Mouse (Mus musculus): ENCODE measurements around the gene Tesk1. TPM values are rescaled to one million over a fixed set of nuclear protein-coding genes. Genes with fewer than 3 reads are reported as not detected.

Tesk1 gene
- polyA plus RNA-seq, 1 experiment from 2014 or later = 8.6 TPM

DNA sequence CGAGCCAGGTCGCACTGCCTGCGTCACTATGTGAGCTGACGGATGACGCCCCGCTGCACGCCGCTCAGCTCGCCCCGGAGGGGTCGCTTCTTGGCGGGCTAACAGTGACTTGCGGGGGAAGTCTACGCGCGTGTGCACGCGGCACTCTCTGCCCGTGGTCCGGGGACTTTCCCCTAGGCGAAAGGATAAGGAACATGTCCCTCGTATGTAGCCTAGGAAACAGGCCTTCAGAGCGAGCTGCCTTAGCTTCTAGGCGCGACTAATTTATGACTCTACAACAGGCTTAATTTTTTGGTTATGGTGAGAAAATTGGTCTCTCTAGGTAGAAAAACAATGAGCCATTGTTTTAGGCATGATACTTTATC, 51.1 kb downstream of the Tesk1 start, which contains the start of gene Ccdc107:
Gene Ccdc107, plus strand, starts transcription at position 80 of the 365 bp plus-strand sequence.
- peak within 1 kb of the TSS; percentile 87 for H3K9ac ChIP-seq (replicated peaks; ENCODE audit: low read depth, low read length)
- under 1% methylated on average over 25 of the region's 25 CpGs for WGBS
- H3K4me2 ChIP-seq (ENCODE audit: low read length) = peak within 1 kb of the TSS; percentile 68

DNA sequence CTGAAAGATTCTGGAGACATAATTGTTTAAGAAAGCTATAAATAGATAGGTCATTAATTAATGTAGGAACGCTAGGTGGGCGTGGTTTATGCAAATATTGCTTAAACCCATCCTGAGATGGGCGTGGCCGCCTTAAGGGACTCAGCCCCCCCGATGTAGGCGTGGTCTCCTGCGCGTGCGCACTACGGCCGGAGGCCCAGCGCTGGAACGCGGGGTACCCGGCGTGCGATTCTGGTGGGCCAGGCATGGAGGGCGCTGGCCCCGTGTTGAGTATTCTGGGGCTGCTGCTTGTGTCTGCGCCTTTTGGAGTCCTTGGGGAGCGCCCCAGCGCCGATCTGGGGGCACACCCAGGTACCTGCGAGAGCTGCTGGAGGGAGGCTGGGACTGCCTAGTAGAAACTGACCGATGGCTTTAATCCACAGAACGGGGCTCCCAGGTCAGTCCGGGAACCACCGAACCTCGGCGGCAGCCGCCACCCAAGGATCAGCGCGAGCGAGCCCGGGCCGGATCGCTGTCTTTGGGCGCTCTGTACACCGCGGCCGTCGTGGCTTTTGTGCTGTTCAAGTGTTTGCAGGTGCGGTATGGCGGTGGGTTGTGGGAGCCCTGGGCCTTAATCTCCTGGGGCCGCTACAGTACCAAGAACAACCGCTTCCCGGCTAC, 51.6 kb downstream of the Tesk1 start:
- H3K9ac ChIP-seq (replicated peaks; ENCODE audit: low read depth, low read length) = peak overlapping the region; percentile 87
- H3K4me3 ChIP-seq (replicated peaks; ENCODE audit: low read length) = peak overlapping the region; percentile 77
- WGBS = under 1% methylated on average over 47 of the region's 47 CpGs
- H3K9me3 ChIP-seq (ENCODE audit: control insufficient read depth, low read length) = no peaks in the 10 kb centered on the region
- H3K27ac ChIP-seq (ENCODE audit: low read length) = peak overlapping the region; percentile 92
- H3K4me1 ChIP-seq (replicated peaks; ENCODE audit: control insufficient read depth, insufficient read depth, low read length) = peaks cover 12% of the 10 kb centered on the region
- no peaks in the 10 kb centered on the region for H3K36me3 ChIP-seq (ENCODE audit: control insufficient read depth, insufficient read depth)
- H3K27me3 ChIP-seq (replicated peaks; ENCODE audit: control insufficient read depth, insufficient read depth, low read length) = no peaks in the 10 kb centered on the region
- ATAC-seq = peak; percentile 89
- peak overlapping the region; percentile 68 for H3K4me2 ChIP-seq (ENCODE audit: low read length)

More for the DNA sequence above, 51.1 kb downstream of the Tesk1 start, which contains the start of gene Ccdc107:
- peak; percentile 98 for ATAC-seq
- Histone ChIP-seq H3K27me3 (replicated peaks; ENCODE audit: control insufficient read depth, insufficient read depth, low read length) (no peaks in the 10 kb centered on the region), H3K36me3 (ENCODE audit: control insufficient read depth, insufficient read depth) (no peaks in the 10 kb centered on the region), H3K9me3 (ENCODE audit: control insufficient read depth, low read length) (no peaks in the 10 kb centered on the region), H3K4me3 (replicated peaks; ENCODE audit: low read length) (peak within 1 kb of the TSS; percentile 77), H3K4me1 (replicated peaks; ENCODE audit: control insufficient read depth, insufficient read depth, low read length) (peaks cover 10% of the 10 kb centered on the region), H3K27ac (ENCODE audit: low read length) (peak within 1 kb of the TSS; percentile 92)

DNA sequence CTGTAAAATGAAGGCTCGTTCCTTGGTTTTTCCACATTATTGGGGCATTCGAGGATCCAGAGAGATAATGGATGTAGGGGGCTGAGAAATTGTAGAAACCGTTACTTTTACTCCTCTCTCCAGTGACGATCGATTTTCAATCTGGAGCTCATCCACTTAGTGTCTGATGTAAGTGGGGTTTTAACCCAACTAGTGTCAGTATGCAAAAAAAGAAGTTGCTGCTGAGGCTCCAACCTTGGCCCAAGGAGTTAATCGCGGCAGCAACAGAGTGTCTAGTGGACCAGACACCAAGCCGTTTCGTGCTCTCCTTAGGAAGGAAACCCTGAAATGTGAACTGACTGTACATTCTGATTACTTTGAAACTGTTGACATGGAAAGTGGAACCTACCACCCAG, 52.1 kb downstream of the Tesk1 start:
- Histone ChIP-seq H3K9me3 (ENCODE audit: control insufficient read depth, low read length) (no peaks in the 10 kb centered on the region), H3K9ac (replicated peaks; ENCODE audit: low read depth, low read length) (peak overlapping the region; percentile 87), H3K4me1 (replicated peaks; ENCODE audit: control insufficient read depth, insufficient read depth, low read length) (peaks cover 18% of the 10 kb centered on the region), H3K4me3 (replicated peaks; ENCODE audit: low read length) (peak overlapping the region; percentile 77), H3K36me3 (ENCODE audit: control insufficient read depth, insufficient read depth) (no peaks in the 10 kb centered on the region), H3K4me2 (ENCODE audit: low read length) (peak overlapping the region; percentile 68), H3K27ac (ENCODE audit: low read length) (peak overlapping the region; percentile 92), H3K27me3 (replicated peaks; ENCODE audit: control insufficient read depth, insufficient read depth, low read length) (no peaks in the 10 kb centered on the region)
- ATAC-seq = no peak
- under 1% methylated on average over 9 of the region's 9 CpGs for WGBS

DNA sequence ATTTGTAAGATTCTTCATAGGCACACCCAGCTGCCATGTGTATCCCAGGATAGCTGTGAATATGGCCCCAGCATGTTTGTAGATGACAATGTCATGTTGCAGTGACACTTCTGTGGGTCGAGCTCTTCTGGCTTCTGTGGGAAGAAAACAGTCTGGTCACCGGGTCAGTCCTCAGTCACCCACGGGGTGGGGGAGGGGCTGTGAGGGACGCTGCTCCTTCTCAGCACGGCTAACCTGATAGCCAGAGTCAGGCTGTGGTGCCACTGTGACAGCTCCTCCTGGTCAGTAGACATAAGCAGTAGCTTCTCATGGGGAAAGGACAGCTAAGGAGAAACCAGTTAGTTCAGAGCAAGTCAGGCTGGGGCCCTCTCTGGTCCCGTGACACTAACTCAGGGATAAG, 54.8 kb downstream of the Tesk1 start:
- Histone ChIP-seq H3K4me2 (ENCODE audit: low read length) (no peak overlapping the region), H3K27ac (ENCODE audit: low read length) (no peak overlapping the region), H3K4me3 (replicated peaks; ENCODE audit: low read length) (no peak overlapping the region), H3K9me3 (ENCODE audit: control insufficient read depth, low read length) (no peaks in the 10 kb centered on the region), H3K4me1 (replicated peaks; ENCODE audit: control insufficient read depth, insufficient read depth, low read length) (peaks cover 22% of the 10 kb centered on the region), H3K9ac (replicated peaks; ENCODE audit: low read depth, low read length) (no peak overlapping the region), H3K27me3 (replicated peaks; ENCODE audit: control insufficient read depth, insufficient read depth, low read length) (no peaks in the 10 kb centered on the region), H3K36me3 (ENCODE audit: control insufficient read depth, insufficient read depth) (no peaks in the 10 kb centered on the region)
- WGBS = 56% methylated on average over 6 of the region's 6 CpGs
- no peak for ATAC-seq

DNA sequence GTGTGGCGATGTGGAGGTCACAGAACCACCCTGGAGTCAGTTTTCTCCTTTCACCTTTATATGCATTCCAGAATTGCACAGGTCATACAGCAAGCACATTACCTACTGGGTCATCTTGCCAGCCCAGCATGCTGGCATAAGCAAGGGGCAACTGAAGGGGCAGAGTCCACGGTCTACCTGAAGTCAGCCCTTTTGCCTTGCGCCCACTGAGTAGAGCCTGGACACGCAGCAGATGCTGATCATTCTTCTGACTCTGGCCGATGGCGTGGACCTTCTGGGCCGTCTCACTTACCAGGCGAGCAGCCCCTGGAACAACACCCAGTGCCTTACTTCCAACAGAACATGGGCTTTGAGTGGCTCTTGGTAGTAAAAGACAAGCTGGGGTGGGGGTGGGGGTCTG, 55.7 kb downstream of the Tesk1 start:
- H3K36me3 ChIP-seq (ENCODE audit: control insufficient read depth, insufficient read depth) = no peaks in the 10 kb centered on the region
- no peak overlapping the region for H3K4me2 ChIP-seq (ENCODE audit: low read length)
- H3K4me1 ChIP-seq (replicated peaks; ENCODE audit: control insufficient read depth, insufficient read depth, low read length) = peaks cover 22% of the 10 kb centered on the region
- ATAC-seq = no peak
- H3K9me3 ChIP-seq (ENCODE audit: control insufficient read depth, low read length) = no peaks in the 10 kb centered on the region
- WGBS = 95% methylated on average over 8 of the region's 8 CpGs
- no peaks in the 10 kb centered on the region for H3K27me3 ChIP-seq (replicated peaks; ENCODE audit: control insufficient read depth, insufficient read depth, low read length)
- no peak overlapping the region for H3K4me3 ChIP-seq (replicated peaks; ENCODE audit: low read length)
- H3K27ac ChIP-seq (ENCODE audit: low read length) = no peak overlapping the region
- H3K9ac ChIP-seq (replicated peaks; ENCODE audit: low read depth, low read length) = no peak overlapping the region

Other genes with a start within 250 kb of the Tesk1 start
- gene Atp8b5, start 174.8 kb upstream of the Tesk1 start, polyA plus RNA-seq (2015; fragmentation: Nextera tagmentation; extraction: Ambion mirVana) = 0.39 and 0.63 TPM in 2 replicates
- 64.6 and 74.8 TPM in 2 replicates for gene Rusc2, start 60.0 kb upstream of the Tesk1 start, polyA plus RNA-seq (2015; fragmentation: Nextera tagmentation; extraction: Ambion mirVana)
- 0.47 and 0.68 TPM in 2 replicates for gene Fam166b, start 12.8 kb upstream of the Tesk1 start, polyA plus RNA-seq (2015; fragmentation: Nextera tagmentation; extraction: Ambion mirVana)
- gene Cd72, start 12.7 kb downstream of the Tesk1 start, polyA plus RNA-seq (2015; fragmentation: Nextera tagmentation; extraction: Ambion mirVana) = 3.6 and 6.5 TPM in 2 replicates
- not detected in 2 replicates for gene Sit1, start 41.8 kb downstream of the Tesk1 start, polyA plus RNA-seq (2015; fragmentation: Nextera tagmentation; extraction: Ambion mirVana)
- gene Ccdc107, start 51.0 kb downstream of the Tesk1 start, polyA plus RNA-seq (2015; fragmentation: Nextera tagmentation; extraction: Ambion mirVana) = 62.0 and 63.1 TPM in 2 replicates
- gene Arhgef39, start 57.8 kb downstream of the Tesk1 start, polyA plus RNA-seq (2015; fragmentation: Nextera tagmentation; extraction: Ambion mirVana) = 17.4 and 18.8 TPM in 2 replicates
- 0.16 and 0.20 TPM in 2 replicates for gene Car9, start 65.0 kb downstream of the Tesk1 start, polyA plus RNA-seq (2015; fragmentation: Nextera tagmentation; extraction: Ambion mirVana)
- gene Tpm2, start 81.8 kb downstream of the Tesk1 start, polyA plus RNA-seq (2015; fragmentation: Nextera tagmentation; extraction: Ambion mirVana) = 10.5 and 13.2 TPM in 2 replicates
- gene Creb3, start 120.4 kb downstream of the Tesk1 start, polyA plus RNA-seq (2015; fragmentation: Nextera tagmentation; extraction: Ambion mirVana) = 83.5 and 91.1 TPM in 2 replicates
- 49.5 and 54.6 TPM in 2 replicates for gene Tln1, start 120.8 kb downstream of the Tesk1 start, polyA plus RNA-seq (2015; fragmentation: Nextera tagmentation; extraction: Ambion mirVana)
- 27.0 and 30.5 TPM in 2 replicates for gene Rgp1, start 136.8 kb downstream of the Tesk1 start, polyA plus RNA-seq (2015; fragmentation: Nextera tagmentation; extraction: Ambion mirVana)
- 62.3 and 64.6 TPM in 2 replicates for gene Gba2, start 136.9 kb downstream of the Tesk1 start, polyA plus RNA-seq (2015; fragmentation: Nextera tagmentation; extraction: Ambion mirVana)
- gene Msmp, start 142.6 kb downstream of the Tesk1 start, polyA plus RNA-seq (2015; fragmentation: Nextera tagmentation; extraction: Ambion mirVana) = 1.5 and 1.7 TPM in 2 replicates
- 13.3 and 15.0 TPM in 2 replicates for gene Npr2, start 190.0 kb downstream of the Tesk1 start, polyA plus RNA-seq (2015; fragmentation: Nextera tagmentation; extraction: Ambion mirVana)
- gene Spag8, start 211.7 kb downstream of the Tesk1 start, polyA plus RNA-seq (2015; fragmentation: Nextera tagmentation; extraction: Ambion mirVana) = 5.2 and 5.8 TPM in 2 replicates
- gene Hint2, start 214.5 kb downstream of the Tesk1 start, polyA plus RNA-seq (2015; fragmentation: Nextera tagmentation; extraction: Ambion mirVana) = 61.1 and 66.3 TPM in 2 replicates
- 14.6 and 15.5 TPM in 2 replicates for gene Tmem8b, start 227.0 kb downstream of the Tesk1 start, polyA plus RNA-seq (2015; fragmentation: Nextera tagmentation; extraction: Ambion mirVana)
- gene Fam221b, start 227.2 kb downstream of the Tesk1 start, polyA plus RNA-seq (2015; fragmentation: Nextera tagmentation; extraction: Ambion mirVana) = 1.3 and 1.5 TPM in 2 replicates

Measured in forebrain, embryonic 16.5 days (tissue).